Mouse (Mus musculus) urinary bladder, postnatal 25 days (tissue): ENCODE results near the gene Opn5.

Experiments used
- DNase-seq: peaks from one replicate; pipeline ENCODE4 v3.0.0; 2022; ENCODE audit warnings: low spot score

Gene Opn5

GRCm38 (mm10) chr17:42611295-42611694 lies at the start of gene Opn5:
Gene Opn5 (minus strand): TSS chr17:42611395.
- DNase-seq: no peak

GRCm38 (mm10) chr17:42658634-42659422 lies 47.6 kb upstream of the Opn5 start:
- DNase-seq: peak; percentile 57

- no peak for DNase-seq
Observed at GRCm38 (mm10) chr17:42643416-42643815, 32.2 kb upstream of the Opn5 start.

GRCm38 (mm10) chr17:42630206-42630605 lies 19.0 kb upstream of the Opn5 start:
- no peak for DNase-seq

GRCm38 (mm10) chr17:42613043-42613737 lies 2.0 kb upstream of the Opn5 start:
- DNase-seq: peak; percentile 26

GRCm38 (mm10) chr17:42608270-42608669 lies 2.9 kb downstream of the Opn5 start:
- DNase-seq: no peak

GRCm38 (mm10) chr17:42602829-42603784 lies 8.1 kb downstream of the Opn5 start:
- peak; percentile 62 for DNase-seq

GRCm38 (mm10) chr17:42586486-42586885 lies 24.7 kb downstream of the Opn5 start:
- no peak for DNase-seq

GRCm38 (mm10) chr17:42583029-42583331 lies 28.2 kb downstream of the Opn5 start:
- DNase-seq: no peak

GRCm38 (mm10) chr17:42582281-42583028 lies 28.7 kb downstream of the Opn5 start:
- DNase-seq: no peak

- DNase-seq: no peak
Observed at GRCm38 (mm10) chr17:42580623-42581022, 30.6 kb downstream of the Opn5 start.

- DNase-seq: no peak
Observed at GRCm38 (mm10) chr17:42580196-42580595, 31.0 kb downstream of the Opn5 start.

- DNase-seq: no peak
Observed at GRCm38 (mm10) chr17:42576671-42577168, 34.5 kb downstream of the Opn5 start.

- DNase-seq: no peak
Observed at GRCm38 (mm10) chr17:42573786-42574185, 37.4 kb downstream of the Opn5 start.

- no peak for DNase-seq
Observed at GRCm38 (mm10) chr17:42549578-42549977, 61.6 kb downstream of the Opn5 start.

GRCm38 (mm10) chr17:42530147-42530546 lies 81.0 kb downstream of the Opn5 start:
- no peak for DNase-seq

- no peak for DNase-seq
Observed at GRCm38 (mm10) chr17:42509356-42510262, 101.6 kb downstream of the Opn5 start.
